Mouse (Mus musculus) urinary bladder, postnatal 10 days (tissue): ENCODE measurements around the gene Ablim1.

Source experiments
- DNase-seq: peaks from one replicate; pipeline ENCODE4 v3.0.0; 2022; ENCODE audit warnings: low spot score

Ablim1 gene

DNA sequence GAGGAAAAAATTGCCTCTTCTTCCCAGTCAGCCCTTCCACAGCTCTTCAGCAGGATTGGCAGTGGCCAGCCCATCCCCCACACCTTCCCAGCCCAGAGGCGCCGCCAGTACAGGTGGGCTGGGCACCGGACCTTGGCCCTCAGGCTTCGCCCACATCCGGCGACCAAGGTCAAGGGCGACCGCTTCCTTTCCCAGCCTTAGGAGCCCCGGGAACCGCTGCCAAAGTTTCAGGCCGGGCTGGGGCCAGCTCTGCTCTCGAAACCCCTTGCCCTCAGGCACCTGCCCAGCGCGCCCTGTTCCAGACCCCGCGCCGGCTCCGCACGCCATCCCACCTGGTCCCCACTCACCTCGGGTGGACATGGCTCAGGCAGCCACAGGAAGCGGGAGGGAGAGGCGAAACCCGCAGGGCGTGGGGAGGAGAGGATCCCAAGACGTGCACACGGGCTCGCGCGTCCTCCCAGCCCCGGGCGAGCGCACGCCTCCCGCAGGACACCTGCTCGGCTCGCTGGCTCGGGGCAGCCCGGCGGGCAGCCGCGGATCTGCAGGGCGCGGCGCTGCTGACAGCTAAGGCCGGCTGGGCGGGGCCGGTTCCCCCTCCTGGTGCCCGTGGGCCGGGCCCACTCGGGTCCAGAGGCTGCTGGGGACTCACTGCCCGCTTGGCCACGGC is at the start of gene Ablim1:
Gene Ablim1 (minus strand): TSS at position 574 of the 667 bp plus-strand sequence.
- no peak for DNase-seq

DNA sequence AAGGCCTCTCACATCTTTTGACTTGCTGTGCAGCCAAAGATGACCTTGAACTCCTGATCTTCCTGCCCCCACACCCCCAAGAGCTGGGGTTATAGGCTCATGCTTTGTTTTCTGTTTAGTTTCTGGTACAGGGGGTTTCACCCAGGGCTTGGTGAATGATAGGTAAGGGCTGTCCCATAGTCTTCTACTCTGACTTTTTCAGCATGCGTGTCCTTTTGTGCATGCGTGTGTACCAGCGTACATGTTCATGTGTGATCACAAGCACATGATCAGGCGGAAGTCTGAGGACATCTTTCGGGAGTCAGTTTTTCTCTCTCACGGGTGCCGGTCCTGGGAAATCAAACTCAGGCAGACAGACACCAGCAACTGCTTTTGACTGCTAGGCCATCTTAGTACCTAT is 48.8 kb upstream of the Ablim1 start:
- no peak for DNase-seq

DNA sequence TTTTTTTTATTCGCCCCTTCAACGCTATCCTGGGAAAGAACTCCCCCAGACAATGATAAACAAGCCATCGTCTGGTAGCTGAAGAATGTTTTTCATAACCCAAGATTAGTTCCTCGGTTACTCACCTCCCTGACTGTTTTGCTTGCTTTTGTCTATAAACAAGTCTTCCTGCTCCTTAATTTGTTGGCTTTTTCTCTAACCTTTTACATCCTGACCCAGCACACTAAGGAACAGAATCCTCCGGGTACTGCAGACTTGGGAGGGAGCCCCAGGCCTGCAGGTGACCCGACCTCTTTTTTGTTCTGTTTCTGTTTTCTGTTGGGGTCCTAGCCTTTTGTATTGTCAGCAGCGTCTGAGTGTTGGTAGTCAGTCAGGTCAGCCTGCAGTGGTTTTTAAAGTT is 48.4 kb upstream of the Ablim1 start:
- no peak for DNase-seq

DNA sequence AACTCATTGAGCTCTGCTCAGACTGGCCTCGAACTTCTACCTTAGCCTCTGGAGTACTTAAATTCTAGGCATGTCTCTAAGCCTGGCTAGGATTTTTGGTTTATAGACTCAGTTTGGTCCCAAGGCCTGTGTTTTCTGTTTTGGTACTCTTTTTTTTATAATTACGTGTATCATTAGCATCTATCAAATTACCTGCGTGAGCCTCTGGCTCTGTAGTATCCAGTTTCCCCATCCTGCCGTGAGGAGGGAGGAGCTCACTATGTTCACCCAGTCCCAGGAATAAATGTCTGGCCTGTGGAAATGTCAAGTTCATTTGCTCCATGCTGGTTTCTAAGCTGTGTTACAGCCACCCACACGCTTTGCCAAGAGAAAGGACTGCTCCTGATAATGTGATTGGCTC is 47.9 kb upstream of the Ablim1 start:
- no peak for DNase-seq

DNA sequence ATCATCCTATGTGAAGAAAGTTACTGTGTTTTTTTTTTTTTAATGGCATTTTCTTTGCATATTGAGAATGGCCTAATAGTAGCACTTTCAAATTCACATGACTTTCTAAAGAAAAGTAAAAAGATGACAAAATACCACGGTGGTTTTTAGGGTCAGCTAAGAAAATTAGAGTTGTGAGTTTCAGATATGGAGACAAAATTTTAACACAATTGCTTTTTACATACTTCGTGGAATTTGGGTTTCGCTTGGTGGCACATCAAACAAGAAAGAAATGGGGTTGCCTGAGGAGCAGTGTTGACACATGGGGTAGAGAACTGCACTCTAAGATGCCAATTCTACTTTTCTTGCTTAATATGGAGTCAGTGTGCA is 47.2 kb upstream of the Ablim1 start:
- no peak for DNase-seq

DNA sequence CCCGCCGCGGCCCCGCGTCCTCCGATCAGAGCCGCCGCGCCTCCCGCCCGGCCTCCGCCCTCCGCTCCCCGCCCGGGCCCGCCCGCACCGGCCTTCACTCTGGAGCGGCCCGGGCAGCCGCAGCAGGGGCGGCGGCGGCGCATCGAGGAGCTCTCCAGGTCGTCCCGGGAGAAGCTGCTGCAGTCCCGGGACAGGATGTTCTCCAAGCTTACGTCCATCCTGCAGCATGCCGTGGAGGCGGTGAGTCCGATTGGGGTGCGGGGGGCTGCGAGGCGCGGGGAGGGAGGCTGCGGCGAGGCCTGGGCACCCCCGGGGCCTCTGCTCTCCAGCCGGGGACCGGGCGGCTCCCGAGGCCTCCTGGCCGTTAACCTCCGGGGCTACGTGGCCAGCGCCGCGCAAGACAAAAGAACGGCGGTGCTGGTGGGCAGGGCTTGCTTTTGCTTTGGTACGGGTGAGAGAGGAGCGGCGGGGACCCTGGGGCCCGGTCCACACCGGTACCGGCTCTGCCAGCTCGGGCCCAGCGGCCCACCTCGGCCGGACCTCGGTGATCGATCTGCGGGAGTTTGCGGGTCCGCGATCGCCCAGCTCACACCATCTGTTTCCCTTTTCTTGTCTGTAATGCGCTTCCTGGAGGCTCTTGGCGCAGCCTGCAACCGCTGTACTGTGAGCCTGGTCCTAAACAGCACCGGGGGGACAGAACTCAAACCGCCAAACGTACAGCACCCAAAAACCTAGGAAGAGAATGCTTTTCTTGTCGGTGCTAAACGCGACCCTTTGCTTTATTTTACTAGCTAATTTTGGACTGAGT is 46.6 kb upstream of the Ablim1 start:
- peak; percentile 16 for DNase-seq

DNA sequence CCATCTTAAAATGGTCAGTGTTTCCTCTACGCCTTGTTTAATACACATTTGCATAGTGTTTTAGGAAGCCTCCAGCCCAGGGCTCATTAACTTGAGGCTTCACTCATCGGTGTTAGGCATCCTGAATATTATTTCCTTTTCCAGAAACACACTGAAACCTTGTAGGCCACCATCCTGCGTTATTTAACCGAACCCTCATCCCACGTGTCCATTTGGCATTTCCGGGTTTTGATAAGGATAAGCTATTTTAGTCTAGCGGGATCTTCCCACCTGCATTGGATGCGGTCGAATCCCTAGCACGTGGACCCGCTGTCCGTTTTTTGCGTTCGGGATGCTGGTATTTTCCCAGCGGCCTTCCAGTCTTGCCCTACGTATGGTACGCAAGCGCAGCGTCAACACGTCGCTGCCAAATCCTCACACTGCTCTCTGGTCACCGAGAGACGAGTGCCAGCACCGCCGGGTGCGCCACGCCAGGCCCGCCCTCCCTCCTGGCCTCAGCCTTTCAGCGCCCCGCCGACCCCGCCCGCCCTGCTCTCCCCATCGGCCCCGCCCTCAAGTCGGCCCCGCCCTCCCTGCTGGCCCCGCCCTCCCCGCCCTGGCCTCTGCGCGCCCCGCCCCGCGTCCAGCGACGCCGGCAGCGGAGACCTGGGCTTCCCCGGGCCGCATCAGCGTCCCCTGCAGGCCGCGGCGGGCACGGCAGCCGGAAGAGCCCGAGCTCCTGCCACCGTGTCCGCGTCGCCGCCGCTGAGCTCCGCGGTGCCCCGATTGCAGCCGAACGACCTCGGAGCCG is 45.8 kb upstream of the Ablim1 start, which contains the start of gene Fam160b1:
Gene Fam160b1 (plus strand): TSS at position 340 of the 790 bp plus-strand sequence.
- DNase-seq: peak; percentile 72

DNA sequence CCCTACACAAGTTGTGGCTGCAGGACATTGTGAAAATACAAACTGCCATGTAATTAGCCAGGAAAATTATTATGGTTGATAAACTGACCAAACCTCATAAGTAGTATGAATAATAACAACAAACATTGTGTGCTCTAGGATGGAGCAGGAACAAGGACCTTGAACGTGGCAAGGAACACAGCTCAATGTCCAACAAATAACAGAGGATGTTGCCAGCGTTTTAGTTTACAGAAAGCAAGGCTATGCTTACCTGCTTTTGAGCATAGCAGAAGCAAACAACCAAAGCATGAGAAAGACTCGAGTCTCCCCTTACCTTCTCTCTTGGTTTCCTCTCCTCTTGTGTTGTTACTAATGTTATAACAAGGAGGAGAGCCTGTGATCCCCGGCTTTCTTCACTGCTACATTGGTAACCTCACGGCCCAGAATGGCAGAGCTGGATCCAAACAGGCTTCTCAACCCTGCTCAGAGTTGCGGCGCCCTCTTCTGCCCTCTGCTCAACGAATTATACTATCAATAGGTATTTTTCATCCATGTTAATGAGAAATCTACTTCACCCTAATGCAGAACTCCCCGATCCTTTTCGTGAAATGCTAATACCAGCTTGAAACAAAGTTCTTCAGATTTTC is 45.1 kb upstream of the Ablim1 start:
- no peak for DNase-seq

DNA sequence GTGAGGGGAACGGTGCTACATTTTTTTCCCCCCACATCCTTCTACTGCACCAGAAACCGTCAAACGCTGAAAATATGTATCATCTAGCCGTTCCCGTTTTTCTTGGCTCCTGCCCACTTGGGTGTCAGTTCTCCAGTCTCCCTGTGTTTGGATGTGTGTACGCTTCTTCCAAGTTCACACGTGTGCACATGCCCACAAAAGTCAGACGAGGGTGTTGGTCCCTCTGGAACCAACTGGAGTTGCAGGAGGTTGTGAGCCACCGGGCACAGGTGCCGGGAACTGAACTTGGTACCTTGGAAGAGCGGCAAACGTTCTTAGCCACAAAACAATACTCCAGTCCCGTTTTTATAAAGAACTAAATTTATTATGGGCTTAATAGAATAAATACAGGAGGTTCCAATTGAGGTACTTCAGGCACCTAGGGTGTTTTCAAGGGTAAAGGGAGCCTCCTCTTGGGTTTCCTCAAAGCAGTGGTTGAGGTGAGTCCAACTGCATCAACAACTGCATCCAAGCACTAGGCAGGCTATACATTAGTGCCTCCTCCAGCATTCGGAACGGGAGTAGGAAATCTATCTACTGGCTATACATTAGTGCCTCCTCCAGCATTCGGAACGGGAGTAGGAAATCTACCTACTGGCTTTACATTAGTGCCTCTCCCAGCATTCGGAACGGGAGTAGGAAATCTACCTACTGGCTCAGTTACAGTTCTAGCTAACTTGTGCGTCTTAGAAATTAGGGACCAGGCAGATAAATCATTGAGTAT is 44.3 kb upstream of the Ablim1 start:
- no peak for DNase-seq

DNA sequence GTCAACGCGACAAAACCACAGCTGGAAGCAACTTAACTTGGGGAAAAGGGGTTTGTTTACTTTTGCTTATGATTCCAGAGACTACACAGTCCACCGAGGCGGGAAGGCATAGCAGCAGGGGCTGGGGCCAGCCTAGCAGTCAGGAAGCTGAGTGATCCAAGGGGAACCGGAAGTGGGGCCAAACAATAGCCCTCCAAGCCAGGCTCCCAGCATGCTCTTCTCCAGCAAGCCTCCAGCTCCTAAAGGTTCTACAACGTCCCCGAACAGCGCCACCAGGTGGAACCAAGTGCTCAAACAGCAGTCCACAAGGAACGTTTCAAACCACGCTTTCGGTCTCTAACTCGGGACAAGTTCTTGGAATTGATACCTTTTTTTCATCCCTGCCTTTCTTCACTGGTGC is 43.6 kb upstream of the Ablim1 start:
- peak; percentile 16 for DNase-seq

DNA sequence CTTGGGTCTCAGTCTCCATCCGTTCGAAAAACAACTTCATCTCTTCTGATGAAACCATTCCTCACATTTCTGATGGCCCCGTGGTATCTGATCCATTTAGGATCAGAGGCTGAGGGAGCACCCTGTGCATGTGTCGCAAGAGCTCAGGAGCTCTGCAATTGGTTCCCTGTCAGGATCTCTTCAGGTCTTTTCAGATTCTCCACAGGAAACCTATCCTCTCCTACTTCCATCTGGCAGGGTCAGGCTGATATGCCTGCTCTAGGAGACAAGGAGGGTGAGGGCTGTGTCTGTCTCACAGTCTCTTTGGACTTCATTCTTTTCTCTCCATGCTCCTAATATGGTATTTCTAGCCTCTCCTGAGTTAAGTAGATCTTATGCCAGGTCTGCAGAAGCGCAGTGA is 43.1 kb upstream of the Ablim1 start:
- DNase-seq: no peak

DNA sequence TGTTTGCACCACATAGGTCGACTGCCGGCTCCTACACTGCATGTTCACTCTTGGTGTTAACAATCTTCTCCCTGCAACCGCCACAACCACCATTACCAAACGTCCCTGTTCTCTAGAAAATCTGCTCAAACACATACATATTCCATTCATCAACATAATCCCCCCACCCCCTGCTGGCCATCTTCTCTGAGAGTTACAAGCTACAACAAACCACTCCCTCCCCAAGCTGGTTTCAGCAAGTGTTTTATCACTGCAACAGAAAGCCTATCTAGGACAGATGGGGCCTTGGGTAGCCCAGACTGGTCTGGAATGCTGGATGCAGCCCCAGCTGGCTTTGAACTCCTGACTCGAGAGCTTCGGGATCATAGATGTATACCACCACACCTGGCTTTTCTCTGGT is 42.5 kb upstream of the Ablim1 start:
- DNase-seq: no peak

DNA sequence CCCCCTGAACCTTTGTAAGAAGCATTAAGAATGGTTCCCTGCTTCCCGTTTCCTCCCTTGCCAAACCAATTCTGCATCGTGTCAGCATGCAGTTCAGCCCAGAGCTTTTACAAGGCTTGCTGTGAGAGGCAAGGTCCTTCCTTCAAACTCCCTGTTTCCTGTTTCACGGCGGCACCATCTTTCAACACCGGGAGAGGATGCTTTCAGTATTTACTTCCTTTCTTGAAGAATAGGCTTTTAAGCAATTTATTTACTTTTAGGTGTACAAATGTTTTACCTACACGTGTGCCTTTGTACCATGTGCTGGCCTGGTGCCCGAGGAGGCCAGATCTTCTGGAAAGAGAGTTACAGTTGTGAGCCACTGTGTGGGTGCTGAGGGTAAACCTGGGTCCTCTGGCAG is 41.6 kb upstream of the Ablim1 start:
- DNase-seq: no peak

DNA sequence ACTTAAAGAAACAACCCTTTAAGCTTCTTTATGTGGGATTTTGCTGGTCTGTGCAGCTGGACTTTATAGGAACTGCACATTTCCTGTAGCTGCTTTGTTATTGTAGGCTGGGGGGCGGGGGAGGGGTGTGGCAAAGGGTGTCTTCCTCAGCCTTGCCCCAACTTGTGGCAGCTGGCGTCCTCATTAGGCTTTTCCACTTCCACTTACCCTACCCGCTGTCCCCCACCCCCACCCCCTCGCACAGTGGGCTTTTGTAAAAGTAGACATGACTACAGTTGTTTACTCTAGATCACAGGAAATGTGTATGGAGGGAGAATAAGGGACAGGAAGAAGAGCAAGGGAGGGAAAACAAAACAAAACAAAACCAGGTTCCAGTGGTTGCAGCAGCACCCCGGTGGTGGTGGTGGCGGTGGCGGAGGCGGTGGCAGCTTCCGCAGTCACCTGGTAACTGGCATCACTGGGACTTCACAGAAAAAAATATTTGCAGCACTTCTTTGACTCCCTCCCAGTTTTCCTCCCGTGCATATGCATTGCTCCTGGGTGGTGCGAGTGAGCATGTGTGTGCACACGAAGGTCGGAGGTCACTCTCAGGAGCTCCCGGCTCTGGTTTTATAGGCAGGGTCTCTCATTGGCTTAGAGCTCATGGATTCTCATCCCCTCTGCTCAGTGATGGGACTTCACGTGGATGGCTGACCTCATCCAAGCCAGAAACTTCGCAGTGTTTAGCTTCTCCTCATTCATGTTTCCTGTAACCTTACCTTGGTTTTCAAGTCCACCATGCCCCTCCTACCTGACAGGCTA is 40.9 kb upstream of the Ablim1 start:
- no peak for DNase-seq

DNA sequence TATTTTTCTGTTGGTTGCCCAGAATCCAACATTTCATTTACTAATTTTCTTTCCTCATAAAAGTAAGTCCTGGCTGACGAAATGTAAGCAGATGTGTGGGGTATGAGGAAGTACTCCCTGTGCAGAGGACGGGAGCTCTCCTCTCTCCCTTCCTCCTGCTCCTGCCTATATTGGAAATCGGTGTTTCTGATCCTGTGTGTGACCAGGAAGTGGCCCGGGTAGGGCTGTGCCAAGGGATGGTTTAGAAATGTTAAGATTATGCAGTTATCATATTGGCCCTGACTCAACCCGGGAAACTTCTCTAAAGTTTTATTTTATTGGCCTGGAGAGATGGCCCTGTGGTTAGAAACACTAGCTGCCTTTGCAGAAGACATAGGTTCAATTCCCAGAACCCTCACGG is 40.0 kb upstream of the Ablim1 start:
- DNase-seq: no peak

DNA sequence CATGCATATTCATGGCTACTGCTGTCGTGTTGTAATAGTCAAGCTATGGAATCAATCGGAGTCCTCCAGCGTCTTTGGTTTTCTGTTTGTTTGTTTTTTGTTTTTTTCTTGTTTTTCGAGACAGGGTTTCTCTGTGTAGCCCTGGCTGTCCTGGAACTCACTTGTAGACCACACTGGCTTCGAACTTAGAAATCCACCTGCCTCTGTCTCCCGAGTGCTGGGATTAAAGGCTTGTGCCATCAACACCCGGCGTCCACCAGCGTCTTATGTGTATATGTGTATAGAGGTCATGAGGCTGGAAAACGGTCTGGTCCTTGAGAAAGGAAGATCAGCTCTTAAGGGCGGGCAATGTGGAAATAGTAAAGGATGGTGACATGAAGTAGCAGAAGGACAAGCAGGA is 39.3 kb upstream of the Ablim1 start:
- no peak for DNase-seq

DNA sequence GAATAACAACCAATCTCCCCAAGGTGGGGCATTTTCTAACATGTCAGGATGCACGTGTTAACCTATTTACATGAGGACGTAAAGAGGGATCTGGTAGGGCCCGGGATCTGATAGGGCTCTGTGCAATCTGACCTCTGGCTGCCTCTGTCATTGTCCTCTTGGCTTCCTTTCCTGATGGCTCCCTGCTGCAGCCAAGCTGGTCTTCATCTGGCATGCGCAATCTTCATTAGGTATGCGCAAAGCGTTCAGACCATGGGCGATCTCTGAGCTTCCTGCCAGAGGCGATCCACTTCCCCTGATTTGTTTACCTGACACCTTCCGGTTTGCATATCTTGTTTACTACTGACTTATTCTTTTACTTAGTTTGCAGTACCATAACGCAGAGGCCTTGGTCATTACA is 38.5 kb upstream of the Ablim1 start:
- DNase-seq: no peak

DNA sequence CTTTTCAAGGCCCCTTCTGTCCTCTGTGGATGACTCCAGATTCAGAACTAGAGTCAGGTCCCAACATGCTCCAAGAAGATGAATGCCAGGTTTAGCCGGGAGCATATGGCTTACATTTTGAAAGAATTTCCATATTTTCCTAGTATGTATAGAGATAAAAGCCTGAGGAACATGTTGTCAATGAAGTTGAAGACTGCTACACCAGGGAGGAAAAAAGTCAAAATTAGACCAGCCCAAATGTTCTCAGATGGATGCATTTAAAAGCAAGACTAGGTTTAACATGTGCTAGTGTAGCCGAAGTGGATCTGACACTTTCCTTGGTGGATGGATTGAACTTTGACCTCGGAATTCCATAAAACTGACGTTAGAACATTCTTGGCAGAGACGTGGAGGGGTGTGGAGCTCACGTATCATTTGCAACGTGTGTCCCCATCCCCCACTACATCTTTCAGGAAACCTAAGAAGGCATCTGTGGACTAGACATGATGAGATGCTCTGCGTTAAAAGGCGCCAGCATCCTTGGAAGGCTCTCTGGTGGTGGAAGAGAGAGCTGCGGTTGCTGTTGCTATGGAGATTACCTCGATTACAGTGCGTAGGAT is 37.7 kb upstream of the Ablim1 start:
- no peak for DNase-seq

DNA sequence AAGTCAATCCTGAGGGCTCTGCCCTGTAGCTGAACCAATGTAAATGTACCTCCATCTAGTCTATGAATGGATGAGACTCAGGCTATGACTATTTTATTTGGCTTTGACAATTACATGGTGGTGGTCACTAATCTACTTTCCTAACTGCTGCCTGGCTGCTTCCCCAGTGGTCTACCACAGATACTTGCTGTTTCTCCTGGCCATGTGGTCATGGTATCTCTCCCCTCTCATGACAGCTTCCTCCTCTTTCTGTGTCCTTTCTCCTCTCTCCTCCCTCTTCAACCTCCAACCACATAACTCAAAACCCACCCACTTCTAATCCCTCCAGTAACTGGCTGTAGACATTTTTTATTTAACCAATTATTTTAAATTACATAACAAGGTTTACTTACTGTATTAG is 34.4 kb upstream of the Ablim1 start:
- no peak for DNase-seq

DNA sequence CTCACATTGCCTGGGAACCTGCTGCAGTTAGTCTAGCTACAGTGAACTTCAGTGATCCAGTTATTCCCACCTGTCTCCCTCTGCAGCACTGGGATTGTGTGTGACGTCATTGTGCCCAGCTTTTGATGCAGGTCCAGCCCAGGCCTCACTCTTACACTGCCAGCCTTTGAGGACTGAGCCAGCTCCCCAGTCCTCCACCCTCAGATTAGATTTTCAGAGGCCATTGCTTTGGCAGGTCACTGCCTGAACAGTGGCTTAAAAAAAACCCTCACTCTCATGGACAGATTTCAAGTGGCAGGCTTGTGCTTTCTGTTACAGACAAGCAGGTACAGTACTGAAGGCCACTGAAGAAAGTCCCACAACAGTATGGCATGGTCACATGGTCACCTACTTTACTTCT is 30.0 kb upstream of the Ablim1 start:
- no peak for DNase-seq
